Mouse (Mus musculus): ENCODE results near the gene Olfr474. TPM values are rescaled to one million over a fixed set of nuclear protein-coding genes. Genes with fewer than 3 reads are reported as not detected.
"Not testable (repeated sequence)": the region's sequence is repeated elsewhere in the genome, so short reads cannot be mapped to it uniquely, and the experiment has no call there.

Gene Olfr474
- not detected in 2 replicates for polyA plus RNA-seq (2015; fragmentation: Nextera tagmentation; extraction: Ambion mirVana)

GRCm38 (mm10) chr7:107954343-107954742 lies at the start of gene Olfr474:
Gene Olfr474 (plus strand): TSS chr7:107954643.
- peaks cover 17% of the 10 kb centered on the region; the same call in 1 of the 2 replicates for H3K9me3 ChIP-seq
- H3K9ac ChIP-seq = no peak within 1 kb of the TSS
- 56% methylated on average over 1 of the region's 1 CpGs for WGBS
- no peak for ATAC-seq (ENCODE audit: extremely low read depth, insufficient number of reproducible peaks, low FRiP score, low TSS enrichment)
- no peak within 1 kb of the TSS for H3K4me3 ChIP-seq
- H3K4me1 ChIP-seq = no peaks in the 10 kb centered on the region
- no peaks in the 10 kb centered on the region for H3K36me3 ChIP-seq
- no peak within 1 kb of the TSS for H3K4me2 ChIP-seq
- H3K27ac ChIP-seq (replicated peaks) = no peak within 1 kb of the TSS
- no peaks in the 10 kb centered on the region for H3K27me3 ChIP-seq (replicated peaks)

GRCm38 (mm10) chr7:107930146-107930545 lies 24.3 kb upstream of the Olfr474 start, which contains the start of gene Olfr473:
Gene Olfr473 (plus strand): TSS chr7:107930446.
- Histone ChIP-seq H3K27me3 (replicated peaks) (no peaks in the 10 kb centered on the region), H3K36me3 (no peaks in the 10 kb centered on the region), H3K4me1 (no peaks in the 10 kb centered on the region), H3K9ac (no peak within 1 kb of the TSS), H3K4me3 (no peak within 1 kb of the TSS), H3K27ac (replicated peaks) (no peak within 1 kb of the TSS), H3K4me2 (no peak within 1 kb of the TSS), H3K9me3 (peaks cover 10% of the 10 kb centered on the region; the same call in 1 of the 2 replicates)
- WGBS = 94% methylated on average over 1 of the region's 1 CpGs
- ATAC-seq (ENCODE audit: extremely low read depth, insufficient number of reproducible peaks, low FRiP score, low TSS enrichment) = no peak

- H3K4me3 ChIP-seq; H3K9ac ChIP-seq; H3K27me3 ChIP-seq (replicated peaks); H3K36me3 ChIP-seq; H3K4me2 ChIP-seq; H3K4me1 ChIP-seq; ATAC-seq (ENCODE audit: extremely low read depth, insufficient number of reproducible peaks, low FRiP score, low TSS enrichment); H3K27ac ChIP-seq (replicated peaks): not testable (repeated sequence)
- WGBS = 90% methylated on average over 12 of the region's 12 CpGs
- peaks cover 15% of the 10 kb centered on the region; the same call in 1 of the 2 replicates for H3K9me3 ChIP-seq
These were observed 1.9 kb upstream of the Olfr474 start for GRCm38 (mm10) chr7:107952539-107952938.

GRCm38 (mm10) chr7:107964503-107964902 lies 10.1 kb downstream of the Olfr474 start, which contains the start of gene Olfr476:
Gene Olfr476 (plus strand): TSS chr7:107964803.
- Histone ChIP-seq H3K9me3 (0 out of 2 replicates have a peak, but pooled peaks cover 5% of the 10 kb centered on the region), H3K4me1 (no peaks in the 10 kb centered on the region), H3K27me3 (replicated peaks) (no peaks in the 10 kb centered on the region), H3K4me2 (no peak within 1 kb of the TSS), H3K36me3 (no peaks in the 10 kb centered on the region), H3K9ac (no peak within 1 kb of the TSS), H3K27ac (replicated peaks) (no peak within 1 kb of the TSS), H3K4me3 (no peak within 1 kb of the TSS)
- ATAC-seq (ENCODE audit: extremely low read depth, insufficient number of reproducible peaks, low FRiP score, low TSS enrichment) = no peak
- WGBS = 30% methylated on average over 1 of the region's 1 CpGs

GRCm38 (mm10) chr7:107986393-107986792 lies 31.9 kb downstream of the Olfr474 start, which contains the start of gene Olfr477:
Gene Olfr477 (plus strand): TSS chr7:107986693.
- no peaks in the 10 kb centered on the region for H3K4me1 ChIP-seq
- H3K27ac ChIP-seq (replicated peaks) = no peak within 1 kb of the TSS
- H3K36me3 ChIP-seq = no peaks in the 10 kb centered on the region
- H3K27me3 ChIP-seq (replicated peaks) = no peaks in the 10 kb centered on the region
- H3K9ac ChIP-seq = no peak within 1 kb of the TSS
- ATAC-seq (ENCODE audit: extremely low read depth, insufficient number of reproducible peaks, low FRiP score, low TSS enrichment) = no peak
- H3K4me2 ChIP-seq = no peak within 1 kb of the TSS
- H3K4me3 ChIP-seq = no peak within 1 kb of the TSS
- WGBS = 59% methylated on average over 2 of the region's 2 CpGs
- H3K9me3 ChIP-seq = no peaks in the 10 kb centered on the region

Other genes with a start within 250 kb of the Olfr474 start
- 0.69 and 0.98 TPM in 2 replicates for gene Cyb5r2, start 196.6 kb upstream of the Olfr474 start, polyA plus RNA-seq (2015; fragmentation: Nextera tagmentation; extraction: Ambion mirVana)
- not detected in 2 replicates for gene Ovch2, start 153.4 kb upstream of the Olfr474 start, polyA plus RNA-seq (2015; fragmentation: Nextera tagmentation; extraction: Ambion mirVana)
- not detected in 2 replicates for gene Olfr467, start 142.4 kb upstream of the Olfr474 start, polyA plus RNA-seq (2015; fragmentation: Nextera tagmentation; extraction: Ambion mirVana)
- gene Olfr469, start 129.1 kb upstream of the Olfr474 start, polyA plus RNA-seq (2015; fragmentation: Nextera tagmentation; extraction: Ambion mirVana) = not detected in 2 replicates
- not detected in 2 replicates for gene Olfr470, start 107.2 kb upstream of the Olfr474 start, polyA plus RNA-seq (2015; fragmentation: Nextera tagmentation; extraction: Ambion mirVana)
- not detected in 2 replicates for gene Olfr472, start 56.7 kb upstream of the Olfr474 start, polyA plus RNA-seq (2015; fragmentation: Nextera tagmentation; extraction: Ambion mirVana)
- not detected in 2 replicates for gene Olfr473, start 24.2 kb upstream of the Olfr474 start, polyA plus RNA-seq (2015; fragmentation: Nextera tagmentation; extraction: Ambion mirVana)
- gene Olfr476, start 10.2 kb downstream of the Olfr474 start, polyA plus RNA-seq (2015; fragmentation: Nextera tagmentation; extraction: Ambion mirVana) = not detected in 2 replicates
- gene Olfr477, start 32.0 kb downstream of the Olfr474 start, polyA plus RNA-seq (2015; fragmentation: Nextera tagmentation; extraction: Ambion mirVana) = not detected in 2 replicates
- gene Olfr478, start 79.3 kb downstream of the Olfr474 start, polyA plus RNA-seq (2015; fragmentation: Nextera tagmentation; extraction: Ambion mirVana) = not detected in 2 replicates
- gene Olfr479, start 96.0 kb downstream of the Olfr474 start, polyA plus RNA-seq (2015; fragmentation: Nextera tagmentation; extraction: Ambion mirVana) = not detected in 2 replicates
- gene Olfr480, start 112.7 kb downstream of the Olfr474 start, polyA plus RNA-seq (2015; fragmentation: Nextera tagmentation; extraction: Ambion mirVana) = not detected in 2 replicates
- gene Olfr481, start 125.2 kb downstream of the Olfr474 start, polyA plus RNA-seq (2015; fragmentation: Nextera tagmentation; extraction: Ambion mirVana) = not detected in 2 replicates
- gene Olfr482, start 142.9 kb downstream of the Olfr474 start, polyA plus RNA-seq (2015; fragmentation: Nextera tagmentation; extraction: Ambion mirVana) = not detected in 2 replicates
- gene Olfr483, start 146.2 kb downstream of the Olfr474 start, polyA plus RNA-seq (2015; fragmentation: Nextera tagmentation; extraction: Ambion mirVana) = not detected in 2 replicates
- not detected in 2 replicates for gene Olfr484, start 172.8 kb downstream of the Olfr474 start, polyA plus RNA-seq (2015; fragmentation: Nextera tagmentation; extraction: Ambion mirVana)
- not detected in 2 replicates for gene Olfr485, start 205.2 kb downstream of the Olfr474 start, polyA plus RNA-seq (2015; fragmentation: Nextera tagmentation; extraction: Ambion mirVana)
- gene Olfr486, start 218.1 kb downstream of the Olfr474 start, polyA plus RNA-seq (2015; fragmentation: Nextera tagmentation; extraction: Ambion mirVana) = not detected in 2 replicates